Mouse (Mus musculus) liver, adult 2 months (tissue): ENCODE data around the gene Pttg1ip.

ENCODE experiments used
- CTCF ChIP-seq: fragments of 200-500 bp; IDR thresholded peaks from 2 replicates; pipeline ENCODE4 v1.5.1; 2011; ENCODE audit warnings: low read depth, low read length, control low read depth
- POLR2A ChIP-seq: fragments of 200-500 bp; IDR thresholded peaks from 2 replicates; pipeline ENCODE4 v1.6.1; 2011; ENCODE audit warnings: low read length, control low read depth; ENCODE audit not compliant: insufficient read depth; ENCODE audit errors: extremely low read depth

GRCm38 (mm10) chr10:77638956-77639355, 57.4 kb downstream of the Pttg1ip start:
- TF ChIP-seq POLR2A (no peak), CTCF (no peak)
